Mouse (Mus musculus) limb, embryonic 12.5 days (tissue): Measurements from ENCODE around the gene Rbms1. TPM values are rescaled to one million over a fixed set of nuclear protein-coding genes. Genes with fewer than 3 reads are reported as not detected.

Experiments
- ATAC-seq: fragments of 200-750 bp; cut with Nextera tagmentation; 2 replicates; pipeline ENCODE4 v1.8.0; 2017; ENCODE audit warnings: low read depth, moderate TSS enrichment; ENCODE audit not compliant: insufficient number of reproducible peaks, insufficient read depth, low FRiP score, low TSS enrichment
- H3K27ac ChIP-seq: fragments of 300-500 bp; sonication (generic); 2 replicates; pipeline ENCODE4 v1.5.1; 2016; ENCODE audit warnings: mild to moderate bottlenecking, moderate library complexity
- H3K27me3 ChIP-seq: fragments of 300-500 bp; sonication (generic); 2 replicates; pipeline ENCODE4 v1.6.1; 2016; ENCODE audit warnings: mild to moderate bottlenecking, moderate library complexity
- H3K36me3 ChIP-seq: fragments of 300-500 bp; sonication (generic); 2 replicates; pipeline ENCODE4 v1.6.1; 2016; ENCODE audit warnings: mild to moderate bottlenecking, moderate library complexity
- H3K4me1 ChIP-seq: fragments of 300-500 bp; sonication (generic); replicated peaks from 2 replicates; pipeline ENCODE4 v1.6.1; 2016
- H3K4me2 ChIP-seq: fragments of 300-500 bp; sonication (generic); 2 replicates; pipeline ENCODE4 v1.6.1; 2016; ENCODE audit warnings: mild to moderate bottlenecking, moderate library complexity
- H3K4me3 ChIP-seq: fragments of 300-500 bp; sonication (generic); replicated peaks from 2 replicates; pipeline ENCODE4 v1.5.1; 2016; ENCODE audit warnings: mild to moderate bottlenecking
- H3K9ac ChIP-seq: fragments of 300-500 bp; sonication (generic); replicated peaks from 2 replicates; pipeline ENCODE4 v1.6.1; 2016; ENCODE audit warnings: mild to moderate bottlenecking, moderate library complexity
- H3K9me3 ChIP-seq: fragments of 300-500 bp; sonication (generic); 2 replicates; pipeline ENCODE4 v1.6.1; 2016; ENCODE audit warnings: mild to moderate bottlenecking, moderate library complexity
- WGBS: fragments of 180-500 bp; shearing (Covaris S2); methylation state at CpG from one replicate; pipeline ENCODE4 v1.1.7; 2016; 5-methylcytosine and 5-hydroxymethylcytosine counted together
- polyA plus RNA-seq: library from polyadenylated mRNA; unstranded; fragments of >200 nt; fragmentation: Nextera tagmentation; extraction: Ambion mirVana; gene quantifications from 2 replicates; pipeline ENCODE4 v1.2.1, GENCODE M21; 2016

Rbms1 gene
- polyA plus RNA-seq = 101 and 114 TPM in 2 replicates

- Histone ChIP-seq H3K27ac (peak within 1 kb of the TSS; percentile 98), H3K9ac (peak within 1 kb of the TSS; percentile 91), H3K27me3 (no peaks in the 10 kb centered on the region), H3K36me3 (no peaks in the 10 kb centered on the region), H3K4me2 (peak within 1 kb of the TSS; percentile 65), H3K4me1 (peaks cover 27% of the 10 kb centered on the region), H3K9me3 (no peaks in the 10 kb centered on the region), H3K4me3 (peak within 1 kb of the TSS; percentile 83)
- WGBS = under 1% methylated on average over 48 of the region's 51 CpGs
- peak; percentile 69 for ATAC-seq
Measured at GRCm38 (mm10) chr2:60962671-60963421, at the start of gene Rbms1. Gene Rbms1, minus strand, starts transcription at chr2:60963192.

GRCm38 (mm10) chr2:61012249-61012828, 49.3 kb upstream of the Rbms1 start:
- 69% methylated on average over 3 of the region's 3 CpGs for WGBS
- Histone ChIP-seq H3K9me3 (no peaks in the 10 kb centered on the region), H3K9ac (no peak overlapping the region), H3K36me3 (no peaks in the 10 kb centered on the region), H3K4me3 (no peak overlapping the region), H3K27ac (no peak overlapping the region), H3K4me1 (no peaks in the 10 kb centered on the region), H3K27me3 (no peaks in the 10 kb centered on the region), H3K4me2 (no peak overlapping the region)
- no peak for ATAC-seq

DNA sequence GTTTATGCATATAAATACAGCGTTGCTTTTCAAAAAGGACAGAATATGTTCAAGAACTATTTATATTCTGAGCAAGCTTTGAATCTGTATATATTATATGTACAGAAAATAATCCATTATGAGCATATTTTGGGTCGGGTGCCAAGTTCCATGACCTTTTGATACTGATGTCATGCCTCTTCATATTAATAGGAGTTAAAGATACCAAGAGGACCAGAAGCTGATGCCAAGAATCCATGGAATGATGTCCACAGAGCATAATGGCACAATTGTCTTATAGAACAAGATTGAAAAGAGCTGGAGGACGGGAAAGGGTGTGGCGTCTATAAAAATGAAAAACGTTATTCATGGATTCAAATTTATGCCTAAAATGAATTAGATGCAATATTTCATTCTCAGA, 23.3 kb upstream of the Rbms1 start:
- H3K4me1 ChIP-seq = peaks cover 5% of the 10 kb centered on the region; the same call in 1 of the 2 replicates
- H3K9ac ChIP-seq = no peak overlapping the region
- no peak overlapping the region for H3K4me2 ChIP-seq
- no peaks in the 10 kb centered on the region for H3K36me3 ChIP-seq
- H3K27me3 ChIP-seq = no peaks in the 10 kb centered on the region
- 81% methylated on average over 5 of the region's 5 CpGs for WGBS
- no peak for ATAC-seq
- no peaks in the 10 kb centered on the region for H3K9me3 ChIP-seq
- no peak overlapping the region for H3K4me3 ChIP-seq
- H3K27ac ChIP-seq = no peak overlapping the region

GRCm38 (mm10) chr2:60978538-60979313, 15.7 kb upstream of the Rbms1 start:
- Histone ChIP-seq H3K27me3 (no peaks in the 10 kb centered on the region), H3K27ac (no peak overlapping the region), H3K36me3 (no peaks in the 10 kb centered on the region), H3K9ac (no peak overlapping the region), H3K9me3 (no peaks in the 10 kb centered on the region), H3K4me1 (peaks cover 5% of the 10 kb centered on the region; the same call in 1 of the 2 replicates), H3K4me2 (no peak overlapping the region), H3K4me3 (no peak overlapping the region)
- no peak for ATAC-seq
- WGBS = 34% methylated on average over 4 of the region's 4 CpGs

DNA sequence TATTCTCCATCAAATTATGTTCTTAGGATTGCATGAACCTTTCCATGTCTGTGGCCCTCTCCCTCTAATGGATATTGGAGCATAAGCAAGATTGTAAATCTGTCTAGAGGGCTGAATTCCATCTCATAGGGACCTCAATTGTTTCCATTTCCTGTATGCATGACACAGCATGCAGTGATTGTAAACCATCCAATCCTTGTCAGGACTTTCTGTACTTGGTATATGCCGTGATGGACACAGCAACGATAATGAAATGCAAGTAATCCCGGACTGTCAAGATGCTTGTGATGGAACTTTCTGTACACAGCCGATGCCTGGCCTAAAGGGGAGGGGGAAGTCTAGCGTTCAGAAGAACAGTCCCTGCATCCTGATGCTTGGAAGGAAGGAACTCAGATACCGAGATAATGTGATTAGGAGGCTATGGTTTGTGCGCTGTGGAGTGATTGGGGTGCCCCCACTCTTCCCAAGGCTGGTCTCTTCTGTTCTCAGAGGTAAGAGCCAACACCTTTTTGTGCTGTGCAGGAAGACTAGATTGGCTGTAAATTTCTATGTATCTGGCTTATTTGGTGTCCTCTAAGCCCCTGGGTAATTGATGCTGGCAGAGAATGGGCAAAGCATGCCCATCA, 9.3 kb upstream of the Rbms1 start:
- no peak overlapping the region for H3K4me2 ChIP-seq
- no peaks in the 10 kb centered on the region for H3K4me1 ChIP-seq
- no peak overlapping the region for H3K9ac ChIP-seq
- H3K9me3 ChIP-seq = no peaks in the 10 kb centered on the region
- no peaks in the 10 kb centered on the region for H3K27me3 ChIP-seq
- ATAC-seq = no peak
- no peak overlapping the region for H3K27ac ChIP-seq
- H3K36me3 ChIP-seq = no peaks in the 10 kb centered on the region
- H3K4me3 ChIP-seq = no peak overlapping the region
- 78% methylated on average over 7 of the region's 7 CpGs for WGBS

DNA sequence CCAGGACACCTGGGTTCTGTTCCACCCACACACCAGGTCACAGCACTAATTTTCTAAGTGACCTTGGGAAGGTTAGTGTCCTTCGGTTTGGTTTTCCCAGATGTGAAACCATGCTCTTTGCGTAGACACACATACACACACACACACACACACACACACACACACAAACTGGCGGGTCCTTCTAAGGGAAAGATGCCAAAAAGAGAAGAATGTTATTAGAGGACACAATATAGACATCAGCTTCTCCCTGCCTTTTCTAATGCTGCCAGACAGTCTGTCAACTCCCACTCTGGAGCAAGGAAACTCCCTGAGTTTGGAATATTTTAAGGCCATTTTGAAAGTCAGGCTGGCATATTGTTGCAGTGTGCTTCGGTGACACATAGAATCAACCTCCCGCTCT, 624 bp upstream of the Rbms1 start:
- WGBS = 9% methylated on average over 5 of the region's 5 CpGs

DNA sequence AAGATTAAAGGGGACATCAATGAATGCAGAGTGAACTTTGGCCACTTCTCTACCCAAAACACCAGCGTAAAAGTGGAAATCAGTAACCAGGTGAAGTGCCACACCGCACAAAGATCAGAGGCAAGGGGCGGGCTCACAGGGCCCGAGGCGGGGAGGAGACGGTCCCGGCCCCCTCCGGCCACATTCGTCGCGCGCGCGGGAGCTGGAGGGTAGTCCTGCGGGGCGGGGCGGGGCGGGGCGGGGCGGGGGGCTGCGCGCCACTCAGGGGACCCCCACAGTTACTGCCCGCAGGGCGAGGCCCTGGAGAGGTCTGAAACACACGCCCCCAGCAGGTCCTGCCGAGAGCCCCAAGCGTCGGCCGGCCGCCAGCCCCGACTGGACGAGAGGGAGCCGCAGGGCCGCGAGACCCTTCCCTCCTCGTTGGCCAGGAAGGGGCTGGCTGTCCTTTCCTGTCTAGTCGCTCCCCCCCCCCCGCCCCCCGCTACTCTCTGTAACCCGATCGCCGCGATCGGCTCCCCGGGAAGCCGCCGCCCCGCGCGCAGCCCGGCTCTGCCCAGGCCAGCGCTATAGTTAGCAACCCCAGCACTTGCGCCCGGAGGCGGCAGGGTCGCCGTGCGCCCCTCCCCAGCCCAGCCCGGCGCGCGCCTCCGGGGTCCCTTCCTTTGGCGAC, 856 bp downstream of the Rbms1 start:
- H3K36me3 ChIP-seq = no peaks in the 10 kb centered on the region
- H3K27ac ChIP-seq = peak overlapping the region; percentile 98
- no peaks in the 10 kb centered on the region for H3K27me3 ChIP-seq
- H3K9me3 ChIP-seq = no peaks in the 10 kb centered on the region
- peak overlapping the region; percentile 83 for H3K4me3 ChIP-seq
- under 1% methylated on average over 36 of the region's 64 CpGs for WGBS
- peak; percentile 89 for ATAC-seq
- peaks cover 27% of the 10 kb centered on the region for H3K4me1 ChIP-seq
- peak overlapping the region; percentile 91 for H3K9ac ChIP-seq
- H3K4me2 ChIP-seq = peak overlapping the region; percentile 65

More for the DNA sequence above, 624 bp upstream of the Rbms1 start:
- Histone ChIP-seq H3K9me3 (no peaks in the 10 kb centered on the region), H3K36me3 (no peaks in the 10 kb centered on the region), H3K4me2 (peak overlapping the region; percentile 65), H3K27ac (peak overlapping the region; percentile 98), H3K4me3 (peak overlapping the region; percentile 83), H3K27me3 (no peaks in the 10 kb centered on the region), H3K9ac (peak overlapping the region; percentile 91), H3K4me1 (peaks cover 27% of the 10 kb centered on the region)
- no peak for ATAC-seq

GRCm38 (mm10) chr2:60961281-60961680, 1.7 kb downstream of the Rbms1 start:
- peak overlapping the region; percentile 98 for H3K27ac ChIP-seq
- no peak for ATAC-seq
- no peaks in the 10 kb centered on the region for H3K9me3 ChIP-seq
- H3K9ac ChIP-seq = peak overlapping the region; percentile 91; the same call in 1 of the 2 replicates
- H3K4me3 ChIP-seq = peak overlapping the region; percentile 83
- 32% methylated on average over 5 of the region's 5 CpGs for WGBS
- H3K27me3 ChIP-seq = no peaks in the 10 kb centered on the region
- no peaks in the 10 kb centered on the region for H3K36me3 ChIP-seq
- H3K4me1 ChIP-seq = peaks cover 27% of the 10 kb centered on the region
- H3K4me2 ChIP-seq = peak overlapping the region; percentile 65

- Histone ChIP-seq H3K27me3 (no peaks in the 10 kb centered on the region), H3K9me3 (0 out of 2 replicates have a peak, but pooled peaks cover 3% of the 10 kb centered on the region), H3K4me2 (no peak overlapping the region), H3K9ac (no peak overlapping the region), H3K4me1 (no peaks in the 10 kb centered on the region), H3K27ac (no peak overlapping the region), H3K36me3 (no peaks in the 10 kb centered on the region; the same call in 1 of the 2 replicates), H3K4me3 (no peak overlapping the region)
- no peak for ATAC-seq
- WGBS = 60% methylated on average over 3 of the region's 3 CpGs
Measured at GRCm38 (mm10) chr2:60948241-60948640, 14.8 kb downstream of the Rbms1 start.

DNA sequence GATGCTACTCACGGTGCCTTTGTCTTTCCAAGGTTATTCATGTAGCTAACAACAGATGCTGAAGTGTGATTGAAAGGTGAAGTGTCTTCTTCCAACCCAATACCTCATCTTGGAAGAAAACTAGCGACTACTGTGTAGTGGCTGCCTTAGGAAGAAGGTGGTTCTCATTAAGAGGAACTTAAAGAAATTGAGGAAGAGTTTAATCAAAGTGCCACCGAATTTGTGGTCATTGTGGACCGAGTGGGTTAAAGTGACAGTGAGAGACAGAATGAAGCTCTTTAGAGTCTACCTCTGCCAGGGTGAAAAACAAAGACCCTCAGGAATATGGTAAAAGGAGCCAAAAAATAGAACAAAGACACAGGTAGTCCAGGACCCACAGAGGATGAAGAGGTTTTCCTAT, 15.2 kb downstream of the Rbms1 start:
- Histone ChIP-seq H3K9ac (no peak overlapping the region), H3K27ac (no peak overlapping the region), H3K27me3 (no peaks in the 10 kb centered on the region), H3K4me3 (no peak overlapping the region), H3K4me2 (no peak overlapping the region), H3K9me3 (0 out of 2 replicates have a peak, but pooled peaks cover 3% of the 10 kb centered on the region), H3K4me1 (no peaks in the 10 kb centered on the region), H3K36me3 (no peaks in the 10 kb centered on the region)
- 84% methylated on average over 4 of the region's 4 CpGs for WGBS
- no peak for ATAC-seq
